Mouse (Mus musculus): Measurements from ENCODE around the gene Prkg2. TPM values are rescaled to one million over a fixed set of nuclear protein-coding genes. Genes with fewer than 3 reads are reported as not detected.
A peak's percentile ranks its signal among the peaks of the same experiment; 100 is the strongest.

Gene Prkg2
- 2.5 and 2.9 TPM in 2 replicates for total RNA-seq (2021)
- long read RNA-seq, experiment 1, result 0 reads
- long read RNA-seq, experiment 2, full-length matches to known transcripts, result 1 of 1 reads
- long read RNA-seq, experiment 2, partial matches to known transcripts, result 0 of 1 reads
- long read RNA-seq, experiment 2, other reads (novel, unspliced or antisense), result 0 of 1 reads

GRCm38 (mm10) chr5:99036596-99037441 is at the start of gene Prkg2:
Gene Prkg2, minus strand, starts transcription at chr5:99037351.
- peak; percentile 22 for DNase-seq

GRCm38 (mm10) chr5:99083955-99084354 is 46.8 kb upstream of the Prkg2 start:
- no peak for DNase-seq

DNA sequence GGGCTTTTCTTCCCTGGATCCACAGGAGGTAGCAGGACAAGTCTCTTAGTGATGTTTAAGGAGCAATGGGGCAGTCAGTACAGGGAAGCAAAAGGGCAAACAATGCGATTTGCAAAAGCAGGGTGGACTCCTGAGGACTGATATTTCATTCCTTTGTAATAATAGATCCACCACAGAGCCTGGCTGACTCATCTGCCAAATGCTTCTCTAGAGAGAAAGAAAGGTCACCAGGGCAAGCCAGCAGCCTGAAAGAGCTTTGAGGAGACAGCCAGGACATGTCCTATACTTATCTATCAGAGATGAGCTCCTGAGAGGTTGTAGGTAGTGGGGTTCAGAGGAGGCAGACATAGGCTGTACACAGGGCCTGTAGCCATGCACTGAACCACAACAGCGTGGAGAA is 41.2 kb upstream of the Prkg2 start:
- DNase-seq, result no peak

DNA sequence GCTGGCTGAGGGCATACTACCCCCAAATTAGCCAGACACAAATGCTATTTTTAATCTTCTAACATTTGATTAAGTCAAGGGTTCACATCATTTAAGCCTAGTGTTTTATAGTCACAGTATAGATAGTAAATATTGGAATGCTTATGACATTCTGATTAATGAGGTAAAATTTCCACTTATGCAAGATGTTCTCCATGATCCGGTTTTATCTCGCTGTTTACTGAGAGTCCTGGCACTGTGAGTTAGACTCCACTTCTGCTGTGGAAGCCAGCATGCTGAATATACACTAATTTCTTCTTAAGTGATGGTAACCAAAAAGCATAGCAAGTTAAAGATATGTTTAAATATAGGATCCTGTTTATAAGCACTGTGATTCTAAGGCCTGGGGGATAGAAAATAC is 31.2 kb upstream of the Prkg2 start:
- no peak for DNase-seq

DNA sequence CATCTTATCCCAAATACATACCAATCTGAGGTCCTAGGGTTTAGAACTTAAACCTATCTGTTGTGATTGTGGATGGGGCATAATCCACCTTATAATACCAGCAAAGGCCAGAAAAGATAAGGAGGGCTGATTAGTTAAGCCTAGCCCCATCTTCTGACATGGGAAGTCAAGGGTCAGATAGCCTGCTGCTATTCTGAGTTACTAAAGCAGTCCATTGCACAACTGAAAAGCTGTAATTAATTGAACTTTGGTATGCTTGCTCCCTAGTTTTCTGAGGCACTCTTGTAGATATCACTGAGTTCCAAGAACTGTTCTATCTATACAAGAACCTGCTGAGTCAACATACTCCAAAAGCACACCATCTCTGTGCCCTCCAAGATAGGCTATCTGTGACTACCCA is 25.4 kb upstream of the Prkg2 start:
- DNase-seq, result no peak

DNA sequence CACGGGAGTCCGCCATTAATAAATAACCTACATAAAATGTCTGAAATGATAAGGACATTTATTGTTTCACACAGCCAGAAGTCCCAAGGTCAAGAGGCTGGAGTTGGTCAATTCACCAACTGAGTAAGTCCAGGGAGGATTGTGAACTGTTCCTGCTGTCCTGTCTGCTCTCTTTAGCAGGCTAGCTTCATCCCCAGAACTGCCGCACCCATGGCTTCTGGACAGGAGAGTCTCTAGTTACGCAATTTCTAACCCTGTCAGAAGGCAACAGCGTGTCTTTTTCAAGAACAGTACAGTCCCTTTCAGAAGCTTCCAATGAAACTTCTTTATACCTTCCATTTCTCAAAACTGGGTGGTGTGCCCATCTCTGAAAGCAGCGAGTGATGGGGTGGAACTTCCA is 1.9 kb upstream of the Prkg2 start:
- DNase-seq, result no peak

GRCm38 (mm10) chr5:99037442-99037811 is 276 bp upstream of the Prkg2 start:
- no peak for DNase-seq

- no peak for DNase-seq
Observed at GRCm38 (mm10) chr5:99035961-99036360, 1.2 kb downstream of the Prkg2 start.

DNA sequence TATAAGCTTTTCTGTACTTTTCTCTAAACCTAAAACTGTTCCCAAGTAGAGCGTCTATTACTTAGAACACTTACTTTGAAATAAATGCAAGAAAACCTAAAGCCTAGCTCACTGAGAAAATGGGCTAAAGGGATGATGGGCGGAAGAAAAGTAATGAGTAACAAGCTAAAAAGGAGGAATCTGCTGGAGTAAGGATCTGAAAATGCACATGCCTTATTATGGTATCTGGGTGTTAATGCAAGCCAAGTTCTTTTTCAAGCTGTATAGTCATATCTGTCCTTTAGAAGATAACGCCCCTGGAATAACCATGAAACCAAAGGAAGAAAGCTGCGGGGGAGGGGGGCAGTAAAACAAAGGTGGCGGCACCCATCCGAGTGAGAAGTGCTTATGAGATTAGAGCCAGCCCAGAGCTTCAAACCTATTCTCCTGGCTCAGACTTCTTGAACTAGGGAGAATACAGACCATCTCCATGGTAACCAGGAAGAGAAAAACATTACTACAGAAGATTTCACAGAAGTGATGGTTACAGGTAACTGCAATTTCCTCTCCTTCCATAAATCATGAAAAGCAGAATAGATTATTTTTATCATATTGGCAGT is 5.5 kb downstream of the Prkg2 start:
- DNase-seq, result no peak

GRCm38 (mm10) chr5:99026343-99026742 is 10.8 kb downstream of the Prkg2 start:
- no peak for DNase-seq

DNA sequence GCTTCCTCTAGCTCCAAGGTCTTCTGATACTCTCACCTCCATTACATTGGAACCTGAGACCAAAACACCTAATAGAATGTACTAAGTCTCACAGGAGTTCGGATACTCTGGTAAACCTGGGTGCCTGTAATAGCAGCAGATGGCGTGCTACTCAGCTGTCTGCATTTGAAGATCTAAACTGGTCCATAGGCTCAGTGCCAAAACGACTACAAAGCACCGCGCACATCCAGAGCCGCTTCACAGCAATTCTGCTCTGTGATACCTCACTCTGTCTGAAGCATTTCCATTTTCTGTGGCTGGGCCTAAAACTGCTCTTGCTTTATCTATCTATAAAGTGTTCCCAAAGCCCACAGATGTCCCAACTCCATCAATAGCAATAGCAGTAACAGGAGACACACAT is 17.4 kb downstream of the Prkg2 start:
- no peak for DNase-seq

DNA sequence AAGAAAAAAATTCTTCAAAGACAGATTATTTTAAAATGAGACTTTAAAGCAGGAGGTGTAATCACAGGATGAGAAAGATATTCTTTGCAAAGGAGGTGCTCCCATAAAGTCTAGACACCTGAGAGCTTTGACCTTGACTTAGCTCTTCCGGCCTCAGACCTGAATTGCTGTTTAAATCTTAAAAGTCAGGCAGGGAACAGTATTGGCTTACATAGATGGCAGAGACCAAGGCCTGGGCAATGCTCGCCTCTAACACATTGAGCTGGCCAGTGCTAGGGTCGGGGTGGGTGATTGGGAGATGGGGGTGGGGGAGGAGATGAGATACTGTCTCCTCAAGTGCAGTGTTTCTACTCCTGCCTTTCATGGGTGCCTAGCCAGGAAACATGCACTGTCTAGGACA is 22.0 kb downstream of the Prkg2 start:
- no peak for DNase-seq

- DNase-seq, result no peak
Observed at GRCm38 (mm10) chr5:99010448-99011151, 26.6 kb downstream of the Prkg2 start.

DNA sequence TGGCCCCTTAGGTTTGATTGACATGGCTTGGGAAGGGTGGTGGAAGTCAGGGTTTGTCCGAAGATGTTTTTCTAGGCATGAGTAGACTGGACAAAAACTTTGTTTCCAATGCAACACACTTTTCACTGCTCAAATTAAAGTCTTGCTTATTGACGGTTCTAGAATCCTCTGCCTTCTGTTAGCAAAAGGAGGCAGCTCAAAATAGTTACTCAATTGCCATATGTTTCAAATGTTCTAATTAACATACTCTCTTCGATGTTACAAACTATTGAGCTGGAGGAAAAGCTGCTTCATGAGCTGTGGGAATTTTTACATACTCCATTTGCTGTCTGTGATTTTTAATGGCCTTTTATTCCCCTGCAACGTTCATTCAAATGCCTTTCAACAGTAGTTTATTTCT is 39.0 kb downstream of the Prkg2 start:
- no peak for DNase-seq

GRCm38 (mm10) chr5:98995767-98996166 is 41.4 kb downstream of the Prkg2 start:
- no peak for DNase-seq

DNA sequence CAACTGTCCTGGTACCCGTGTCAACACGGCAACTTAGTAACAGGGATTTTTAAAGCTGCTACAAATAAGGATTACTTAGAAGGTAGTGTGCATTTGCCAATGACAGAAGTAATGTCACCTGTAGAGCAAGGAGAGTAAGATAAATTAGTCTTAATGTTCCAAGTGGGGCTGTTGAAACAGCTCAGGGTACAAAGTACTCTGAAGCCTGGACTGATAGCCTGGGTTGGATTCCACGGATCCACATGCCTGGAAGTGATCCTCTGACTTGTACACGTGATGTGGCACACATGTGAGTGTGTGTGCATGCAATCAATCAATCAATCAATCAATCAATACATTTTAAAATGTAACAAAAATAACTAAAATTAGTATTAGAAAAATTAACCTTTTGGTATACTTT is 45.6 kb downstream of the Prkg2 start:
- no peak for DNase-seq

DNA sequence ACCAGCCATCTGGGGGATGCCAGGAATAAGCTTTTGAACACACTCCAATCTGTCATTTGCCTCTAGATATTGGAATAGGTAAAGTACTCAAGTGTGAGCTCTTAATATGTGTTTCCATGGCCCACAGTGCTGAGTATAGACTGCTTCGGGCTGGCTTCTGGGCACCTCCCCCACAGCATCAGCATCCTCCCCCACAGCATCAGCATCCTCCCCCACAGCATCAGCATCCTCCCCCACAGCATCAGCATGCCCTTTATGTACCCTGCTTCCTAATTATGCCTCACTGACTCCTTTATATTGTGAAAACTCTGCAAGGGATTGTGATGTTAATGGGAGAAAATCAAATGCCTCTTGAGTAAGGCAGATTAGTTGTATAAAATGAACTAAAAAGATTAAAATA is 49.5 kb downstream of the Prkg2 start:
- no peak for DNase-seq

DNA sequence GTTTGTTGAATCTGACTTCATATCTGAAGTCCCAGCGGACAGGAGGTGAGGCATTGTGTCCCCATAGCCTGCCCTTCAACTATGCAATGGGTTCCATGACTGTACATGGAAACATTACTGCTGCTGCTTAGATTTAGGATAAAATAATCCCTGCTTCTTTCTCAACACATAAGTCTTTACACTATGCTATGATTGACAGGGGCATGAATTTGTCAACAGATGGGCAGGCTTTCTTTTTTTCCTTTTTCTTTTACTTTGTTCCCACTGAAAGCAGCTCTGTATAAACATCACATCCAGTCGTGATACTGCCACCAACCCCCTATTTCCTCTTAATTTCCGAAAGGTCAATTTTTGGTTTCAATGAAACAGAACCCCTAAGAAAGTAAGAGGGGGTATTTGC is 50.0 kb downstream of the Prkg2 start:
- no peak for DNase-seq

DNA sequence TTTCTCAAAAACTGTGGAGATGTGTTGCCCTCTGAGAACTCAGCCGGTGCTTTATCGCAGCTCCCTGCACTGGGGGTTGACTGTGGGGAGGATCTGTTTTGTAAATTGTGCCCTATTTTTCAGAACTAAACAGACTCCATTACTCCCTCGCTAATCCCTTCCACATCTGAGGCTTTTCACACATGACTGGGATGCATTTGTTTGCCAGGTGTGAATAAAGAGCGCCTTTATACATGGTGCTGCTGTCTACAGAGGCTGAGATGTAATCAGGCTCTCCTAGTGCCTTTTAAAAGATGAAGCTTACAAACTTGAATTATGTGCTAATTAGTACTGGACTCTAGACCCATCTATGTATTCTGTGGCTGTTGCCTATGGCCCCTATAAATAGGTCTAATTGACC is 50.7 kb downstream of the Prkg2 start:
- no peak for DNase-seq

DNA sequence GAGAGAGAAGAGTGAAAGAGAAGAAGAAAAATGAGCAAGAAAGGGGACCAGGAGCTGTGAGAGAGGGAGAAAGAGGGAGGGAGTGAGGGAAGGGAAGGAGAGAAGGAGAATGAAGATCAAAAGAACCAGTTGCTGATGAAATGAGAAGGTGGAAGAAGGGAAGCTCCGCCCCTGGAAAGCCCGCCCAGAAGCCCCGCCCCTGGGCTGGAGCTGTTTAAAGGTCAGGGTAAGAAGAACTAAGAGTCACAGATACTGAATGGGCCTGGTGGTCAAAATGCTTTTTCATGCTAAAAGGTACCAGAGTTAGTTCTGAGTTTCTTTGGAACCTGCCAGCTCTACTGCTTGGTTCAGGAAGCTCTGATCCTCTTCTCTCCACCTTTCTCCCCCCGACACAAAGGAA is 51.1 kb downstream of the Prkg2 start:
- peak; percentile 28 for DNase-seq

GRCm38 (mm10) chr5:98985077-98985476 is 52.1 kb downstream of the Prkg2 start:
- DNase-seq, result no peak

GRCm38 (mm10) chr5:98981304-98981703 is 55.8 kb downstream of the Prkg2 start:
- DNase-seq, result no peak

GRCm38 (mm10) chr5:98978316-98978715 is 58.8 kb downstream of the Prkg2 start:
- DNase-seq, result no peak

All from adrenal gland, postnatal 14 days (tissue).